Mouse (Mus musculus) lung, adult 2 months (tissue): ENCODE results near the gene Casz1.

ENCODE experiments used
- CTCF ChIP-seq: fragments of 200-500 bp; IDR thresholded peaks from 2 replicates; pipeline ENCODE4 v1.5.1; 2011; ENCODE audit warnings: mild to moderate bottlenecking, low read length, control low read depth; ENCODE audit not compliant: insufficient read depth
- POLR2A ChIP-seq: fragments of 200-500 bp; IDR thresholded peaks from 2 replicates; pipeline ENCODE4 v1.6.1; 2011; ENCODE audit warnings: low read depth, mild to moderate bottlenecking, control low read depth, low read length, borderline replicate concordance; ENCODE audit errors: extremely low read depth

- TF ChIP-seq POLR2A: no peak; the same call in 1 of the 2 replicates
- TF ChIP-seq CTCF: no peak
Measured at GRCm38 (mm10) chr4:148969610-148970009, 165.4 kb downstream of the Casz1 start.
